Mouse (Mus musculus) thymus, adult 18-20 months (tissue): ENCODE results near the gene 4930507D05Rik.
"Not testable (repeated sequence)": the region's sequence is repeated elsewhere in the genome, so short reads cannot be mapped to it uniquely, and the experiment has no call there.

Source experiments
- DNase-seq, 2 experiments: peaks; one replicate each; pipeline ENCODE4 v3.0.0; 2022; ENCODE audit warnings: mixed read lengths in 2 of 2

4930507D05Rik gene

DNA sequence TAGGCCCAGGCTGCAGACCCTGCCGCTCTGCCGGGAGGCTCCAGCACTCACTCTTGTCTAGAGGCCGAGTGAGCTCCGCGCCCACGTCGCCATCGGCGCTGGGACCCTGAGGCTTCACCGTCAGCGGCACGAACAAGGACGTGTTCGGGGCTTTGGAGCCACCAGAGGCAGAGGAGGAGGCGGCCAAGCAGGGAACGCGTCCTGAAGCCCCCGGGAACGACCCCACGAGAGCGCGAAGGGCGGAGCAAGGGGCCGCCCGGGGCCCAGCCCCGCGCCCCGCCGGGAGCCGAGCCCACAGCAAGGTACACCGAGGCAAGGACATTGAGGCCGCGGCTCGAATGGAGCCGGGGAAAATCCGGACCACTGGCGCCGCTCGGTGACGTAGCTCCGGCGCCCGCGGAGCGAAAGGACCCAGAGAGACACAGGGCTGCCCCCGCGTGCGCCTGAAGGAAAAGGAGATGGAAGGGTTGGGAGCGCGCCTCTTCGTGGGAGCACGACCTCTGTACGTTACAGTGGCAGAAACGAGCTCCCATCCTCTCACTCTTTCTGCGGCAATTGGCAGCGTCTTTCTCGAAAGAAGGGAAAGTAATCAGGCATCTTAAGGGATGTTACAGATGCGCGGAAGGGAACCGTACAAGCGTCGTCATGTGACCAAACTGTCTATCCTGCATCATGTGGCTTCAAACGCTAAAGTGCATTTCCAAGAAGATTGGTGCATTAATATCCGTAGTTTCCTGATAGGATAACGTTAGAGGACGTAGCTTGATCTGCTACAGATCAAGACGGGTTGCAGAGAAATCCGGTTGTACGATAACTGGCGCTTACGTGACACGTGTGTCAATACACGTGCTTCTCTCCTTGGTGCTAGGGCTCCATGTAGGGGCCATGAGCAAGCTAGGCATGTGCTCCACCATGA, at the start of gene 4930507D05Rik, which contains the start of gene Supv3l1:
Gene 4930507D05Rik, plus strand, starts transcription at position 126 of the 916 bp plus-strand sequence.
Gene Supv3l1, minus strand, starts transcription at position 375 of the 916 bp plus-strand sequence.
- DNase-seq, result peak; percentile 63 to 77

DNA sequence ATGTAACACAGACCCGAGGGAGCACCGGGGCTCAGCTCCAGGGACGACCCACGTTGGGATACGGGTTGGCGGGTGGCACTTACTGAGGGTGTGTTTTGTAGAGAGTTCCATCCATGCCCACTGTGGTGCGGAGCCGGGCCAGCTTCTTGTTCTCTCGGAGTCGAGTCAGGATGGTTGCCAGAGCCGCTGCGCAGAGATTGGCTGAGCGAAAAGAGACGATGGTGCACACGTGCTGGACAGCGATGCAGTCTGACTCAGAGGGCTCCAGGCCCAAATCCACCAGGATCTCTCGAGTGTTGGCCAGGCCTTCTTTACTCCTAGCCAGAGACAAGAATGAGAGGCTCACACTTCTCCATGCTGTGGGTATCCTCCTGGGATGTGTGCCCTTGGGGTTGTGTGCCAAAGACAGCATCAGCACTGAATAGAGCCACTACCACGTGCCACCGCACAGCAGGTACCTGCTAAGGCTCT, 47.6 kb upstream of the 4930507D05Rik start:
- no peak for DNase-seq

DNA sequence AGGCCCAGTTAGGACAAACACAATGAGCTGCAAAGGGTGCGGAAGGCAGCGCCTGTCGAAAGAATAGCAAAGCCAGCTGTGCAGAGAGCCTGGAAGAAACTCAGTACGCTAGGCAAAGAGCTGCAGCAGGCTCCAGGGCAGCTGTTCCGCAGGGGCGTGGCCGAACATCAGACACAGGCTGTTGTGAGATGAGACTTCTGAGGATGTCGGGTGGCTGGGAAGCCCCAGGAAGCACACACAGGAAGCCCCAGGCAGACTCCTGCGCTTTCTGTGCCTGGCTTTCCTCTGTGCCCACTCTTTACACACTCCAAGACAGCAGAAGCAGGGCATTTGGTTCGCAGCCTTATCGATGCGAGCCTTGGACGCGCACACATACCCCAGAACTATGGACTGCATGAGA, 44.4 kb upstream of the 4930507D05Rik start:
- peak; percentile 45 to 54 for DNase-seq

DNA sequence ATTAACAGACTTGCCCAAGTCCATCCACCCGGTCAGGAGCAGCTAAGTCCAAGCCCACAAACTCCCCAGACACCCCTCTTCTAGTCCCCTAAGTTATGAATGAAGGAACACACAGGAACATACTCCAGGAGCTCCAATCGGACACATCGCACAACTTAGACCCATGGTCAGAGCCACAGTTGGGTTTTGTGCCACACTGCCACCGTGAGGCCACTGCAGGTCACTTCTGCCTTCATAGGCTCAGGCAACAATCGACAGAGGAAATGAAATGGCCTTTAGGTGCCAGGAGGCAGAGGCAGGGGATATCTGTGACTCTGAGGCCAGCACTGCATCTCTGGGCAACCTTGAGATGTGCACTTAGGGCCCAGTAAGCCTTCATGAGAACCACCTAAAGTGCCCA, 38.3 kb upstream of the 4930507D05Rik start:
- peak; percentile 17 to 25 for DNase-seq

DNA sequence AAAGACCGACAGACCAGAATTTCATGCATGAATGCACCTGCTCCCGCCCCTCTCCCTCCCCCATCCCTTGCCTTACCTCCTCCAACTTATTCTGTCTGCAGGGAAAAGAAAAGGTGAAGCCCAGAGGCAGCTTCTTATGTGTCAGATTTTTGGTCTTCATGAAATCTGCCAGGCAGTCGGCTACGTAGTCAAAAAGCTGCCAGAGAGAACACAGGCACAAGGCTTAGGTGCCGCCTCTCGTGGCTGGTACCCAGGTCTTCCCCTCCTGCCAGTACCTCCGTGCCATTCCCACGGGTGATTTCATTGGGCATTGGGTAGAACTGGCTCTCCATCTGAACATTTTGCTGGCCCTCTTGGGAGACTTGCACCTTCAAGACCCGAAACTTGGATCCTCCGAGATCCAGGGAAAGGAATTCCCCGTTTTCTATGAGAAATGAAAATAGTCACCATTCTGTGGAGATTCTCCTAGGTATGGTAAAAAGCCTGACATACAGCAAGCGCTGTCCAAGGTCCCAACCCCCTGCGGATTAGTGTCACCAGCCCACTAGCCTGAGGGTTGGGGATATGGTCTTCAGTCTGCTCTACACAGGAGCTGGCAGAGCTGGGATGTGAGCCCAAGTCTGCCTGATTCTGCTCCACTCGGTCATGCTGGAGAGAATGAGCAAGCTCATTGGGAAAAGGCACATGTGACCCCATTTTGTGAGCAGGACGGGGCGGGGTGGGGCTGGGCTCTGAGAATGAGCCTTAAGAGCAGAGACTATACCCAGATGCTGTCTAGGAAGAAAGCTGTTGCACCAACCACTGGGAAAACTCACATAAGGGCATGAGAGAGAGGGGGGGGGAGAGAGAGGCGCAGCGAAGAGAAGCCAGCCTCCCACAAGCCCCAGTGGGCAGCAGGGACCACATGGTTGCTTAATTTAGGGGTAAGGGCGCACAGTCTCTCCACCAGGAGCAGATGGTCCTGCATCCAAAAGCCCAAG, 37.6 kb upstream of the 4930507D05Rik start:
- DNase-seq, result no peak

DNA sequence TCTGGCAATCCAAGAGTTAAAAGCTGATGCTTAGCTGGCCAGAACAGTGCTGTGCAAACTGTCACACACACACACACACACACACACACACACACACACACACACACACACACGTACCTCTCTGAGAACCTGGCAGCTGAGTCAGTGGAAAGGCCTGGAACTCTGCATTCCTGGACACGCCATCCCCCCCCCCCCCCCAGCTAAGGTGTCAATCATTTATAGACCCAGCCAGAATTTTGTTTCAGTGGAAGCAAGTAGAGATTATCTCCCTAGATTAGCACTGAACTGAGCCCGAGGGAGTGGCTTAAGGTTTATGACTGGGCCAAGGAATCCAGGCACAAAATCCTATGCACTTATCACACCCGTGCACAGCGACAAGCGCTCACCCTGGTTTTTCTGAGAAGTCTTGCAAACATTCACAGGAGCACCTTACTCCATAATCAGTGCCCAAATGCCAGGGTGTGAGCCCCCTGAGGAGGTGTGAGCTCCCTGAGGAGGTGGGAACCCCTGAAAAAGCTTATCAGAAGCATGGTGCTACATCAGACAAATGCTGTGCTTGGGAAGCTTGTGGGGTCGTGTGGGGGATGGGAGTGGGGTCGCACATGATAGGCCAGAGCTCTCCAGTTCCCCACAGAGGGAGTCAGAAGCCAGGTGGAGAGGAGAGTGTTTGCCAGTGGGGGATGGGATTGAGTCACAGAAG, 36.2 kb upstream of the 4930507D05Rik start:
- DNase-seq, result no peak

DNA sequence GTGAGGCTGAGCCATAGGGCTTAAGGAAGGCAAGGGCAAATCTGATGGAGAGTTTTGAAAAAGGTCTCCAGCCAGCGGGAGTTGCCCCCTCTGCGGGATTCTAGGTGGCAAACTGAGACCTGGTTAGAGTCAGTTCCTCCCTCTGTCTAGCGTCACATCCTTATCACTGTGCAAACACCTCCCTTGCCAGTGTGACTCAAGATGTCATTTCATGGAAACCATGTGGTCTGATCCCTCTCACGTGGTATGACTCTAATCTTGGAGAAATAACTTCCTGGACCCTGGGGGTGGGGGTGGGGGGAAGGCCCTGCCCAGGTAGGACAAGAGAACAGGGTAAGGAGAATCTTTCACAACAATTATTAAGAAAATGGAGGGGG, 35.7 kb upstream of the 4930507D05Rik start:
- no peak for DNase-seq

DNA sequence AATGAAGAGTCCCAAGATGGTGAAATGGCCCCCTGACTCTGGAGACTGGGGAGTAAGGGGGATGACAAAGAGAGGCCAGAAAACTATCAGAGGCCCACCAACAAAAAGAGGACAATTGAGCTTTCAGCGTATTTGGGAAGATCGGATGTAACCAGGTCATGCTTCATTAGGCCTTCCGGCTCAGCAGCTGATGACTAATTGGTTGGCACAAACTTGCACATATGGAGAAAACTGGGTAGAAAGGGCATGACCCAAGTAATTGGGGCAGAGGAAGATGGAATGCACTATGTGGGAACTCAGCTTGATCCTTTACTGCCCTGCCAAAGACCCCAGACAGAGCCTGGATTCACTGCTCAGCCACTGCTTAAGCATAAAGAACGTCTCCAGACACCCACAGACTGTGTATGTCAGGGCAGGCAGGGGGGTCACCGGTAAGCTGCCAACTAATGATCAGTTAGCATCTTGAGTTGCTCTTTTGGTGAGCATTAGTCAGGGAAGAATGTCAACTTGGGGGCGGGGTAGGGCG, 30.4 kb upstream of the 4930507D05Rik start:
- DNase-seq, result no peak

DNA sequence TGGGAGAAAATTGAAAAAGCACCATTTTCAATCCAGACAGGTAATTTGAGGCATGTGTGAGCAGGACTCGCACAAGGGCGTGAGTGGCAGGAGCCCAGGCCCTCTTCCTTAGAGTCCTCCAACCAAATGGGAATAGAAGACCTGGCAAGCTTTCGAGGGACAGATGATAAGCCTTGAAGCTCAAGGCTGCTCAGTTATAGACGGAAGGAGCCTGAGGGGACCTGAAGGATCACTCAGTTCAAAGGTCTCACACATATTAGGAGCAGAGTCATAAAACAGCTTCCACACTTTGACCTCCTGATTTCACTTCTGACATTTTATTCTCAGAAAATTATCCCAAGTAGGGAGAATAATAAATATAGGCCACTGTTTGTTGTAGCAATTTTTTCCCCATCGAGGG, 29.9 kb upstream of the 4930507D05Rik start:
- no peak for DNase-seq

DNA sequence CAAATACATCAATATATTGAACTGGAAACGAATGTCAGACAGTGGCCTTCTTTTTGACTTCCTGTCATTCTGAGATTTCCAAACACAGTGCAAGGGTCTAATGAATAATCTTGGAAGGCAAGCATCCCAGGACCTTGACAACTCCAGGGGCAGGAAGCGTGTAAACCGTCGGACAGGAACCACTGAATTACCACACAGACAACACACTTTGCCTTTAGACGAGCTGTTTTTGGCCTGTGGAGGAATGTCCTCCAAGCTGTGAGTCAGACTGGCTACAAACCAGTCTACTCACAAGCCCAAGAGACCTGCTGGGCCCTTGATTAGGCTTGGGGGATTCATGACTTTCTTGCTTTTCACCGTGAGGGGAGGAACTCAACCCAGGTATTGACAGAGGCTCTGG, 28.9 kb upstream of the 4930507D05Rik start:
- DNase-seq, result no peak

DNA sequence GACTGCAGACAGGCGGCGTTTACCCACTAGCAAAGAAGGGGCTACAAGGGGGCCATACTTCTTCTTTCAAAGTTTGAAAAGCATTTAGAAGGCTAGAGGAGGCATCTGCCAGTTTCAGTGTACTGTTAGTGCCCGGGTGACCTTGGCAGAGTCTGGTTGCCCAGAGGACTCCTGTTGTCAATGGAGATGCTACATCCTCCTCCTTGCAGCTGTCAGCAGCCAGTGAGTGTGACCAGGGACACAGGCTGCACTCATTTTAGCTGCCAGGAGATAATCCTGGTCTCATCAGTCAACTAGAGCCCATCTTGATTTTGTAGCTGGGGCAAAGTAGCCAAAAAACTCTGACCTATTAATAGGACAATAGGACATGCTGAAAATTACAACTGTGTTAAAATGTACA, 28.2 kb upstream of the 4930507D05Rik start:
- DNase-seq, result no peak

DNA sequence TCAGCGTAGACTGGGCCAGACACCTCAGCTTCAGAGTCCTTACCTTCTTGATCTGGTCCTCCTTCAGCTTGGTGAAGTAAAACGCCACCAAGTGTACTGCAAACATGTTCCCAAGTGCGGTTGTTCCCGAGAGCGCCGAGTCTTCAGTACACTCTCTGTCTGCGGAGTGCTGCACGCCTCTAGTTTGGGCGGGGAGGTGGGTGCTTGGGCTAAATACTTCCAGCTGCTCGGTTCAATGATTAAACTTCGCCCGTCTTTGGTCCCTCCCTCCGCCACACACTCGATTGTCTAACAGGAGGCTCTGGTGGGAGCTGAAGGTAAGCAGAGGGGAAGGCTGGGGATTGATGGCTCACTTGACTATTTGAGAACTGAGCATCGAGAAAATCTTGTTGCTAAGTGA, 27.0 kb upstream of the 4930507D05Rik start, which contains the start of gene Hkdc1:
Gene Hkdc1, minus strand, starts transcription at position 237 of the 400 bp plus-strand sequence.
- no peak for DNase-seq

DNA sequence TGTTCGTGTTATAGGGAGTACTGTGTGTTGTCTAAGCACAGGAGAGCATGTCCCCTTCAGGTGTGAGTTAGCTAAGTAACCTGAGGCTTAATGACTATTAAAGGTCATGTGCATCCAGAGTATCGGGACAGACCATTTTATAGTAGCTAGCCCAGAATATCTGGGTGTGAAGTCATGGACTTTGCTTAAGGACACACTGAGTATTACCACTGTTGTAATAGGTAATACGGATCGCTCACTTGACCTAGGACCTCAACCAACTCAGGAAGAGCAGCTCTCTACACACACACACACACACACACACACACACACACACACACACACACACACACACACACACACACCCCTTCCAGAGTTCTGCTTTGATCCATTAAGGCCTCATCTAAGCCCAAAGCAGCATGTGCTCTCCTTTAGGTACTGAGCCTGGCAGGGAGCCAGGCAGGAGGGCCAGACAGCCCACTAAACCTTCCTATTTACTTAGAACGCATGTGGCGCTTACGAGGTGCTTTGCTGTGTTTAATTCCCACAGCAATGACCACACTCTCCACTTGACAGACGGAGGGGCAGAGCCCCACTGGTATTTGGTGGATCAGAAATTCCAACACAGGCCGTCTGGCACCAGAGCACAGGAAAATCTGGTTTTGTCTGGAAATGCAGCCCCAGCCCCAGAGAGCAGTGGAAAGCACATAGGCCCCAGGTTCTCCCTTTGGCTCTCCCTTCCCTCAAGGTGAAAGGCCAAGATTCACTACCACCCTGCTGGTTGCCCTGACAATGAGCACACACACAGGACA, 24.0 kb upstream of the 4930507D05Rik start:
- no peak for DNase-seq

DNA sequence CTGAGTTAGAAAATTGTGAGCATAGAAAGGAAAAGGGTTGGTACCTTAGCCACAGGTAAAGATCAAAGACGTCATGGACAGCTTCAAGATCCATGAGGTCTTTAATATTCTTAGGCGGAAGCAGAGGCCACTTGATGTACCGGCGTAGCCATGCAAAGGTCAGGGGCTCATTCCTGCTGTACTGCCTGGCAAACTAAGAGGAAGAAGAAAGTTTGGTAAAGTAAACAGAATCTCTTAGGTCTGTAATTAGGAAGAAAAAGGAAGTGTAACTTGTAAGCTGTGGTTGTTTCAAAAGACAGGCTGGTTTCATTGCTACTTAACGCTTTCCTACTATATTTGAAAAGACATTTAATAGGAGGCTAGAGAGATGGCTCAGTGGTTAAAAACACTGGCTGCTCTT, 18.9 kb upstream of the 4930507D05Rik start:
- DNase-seq, result no peak

DNA sequence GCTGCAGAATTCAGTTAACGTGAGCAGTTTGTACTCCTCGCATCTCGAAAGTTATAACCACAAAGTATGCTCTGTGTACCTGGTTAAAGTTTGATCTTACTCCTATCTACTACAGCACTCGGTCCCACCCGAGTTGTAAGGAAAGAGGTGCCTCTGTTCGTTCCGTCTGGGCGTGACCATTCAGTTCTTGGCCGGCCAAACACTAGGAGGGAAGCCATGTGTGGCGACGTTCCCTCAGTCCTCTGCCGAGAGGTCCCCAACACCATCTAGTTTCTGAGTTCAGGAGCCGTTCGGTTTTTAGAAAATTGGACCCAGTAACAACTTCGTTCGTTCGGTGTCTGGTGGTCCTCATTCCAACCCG, 971 bp downstream of the 4930507D05Rik start:
- DNase-seq, result no peak

DNA sequence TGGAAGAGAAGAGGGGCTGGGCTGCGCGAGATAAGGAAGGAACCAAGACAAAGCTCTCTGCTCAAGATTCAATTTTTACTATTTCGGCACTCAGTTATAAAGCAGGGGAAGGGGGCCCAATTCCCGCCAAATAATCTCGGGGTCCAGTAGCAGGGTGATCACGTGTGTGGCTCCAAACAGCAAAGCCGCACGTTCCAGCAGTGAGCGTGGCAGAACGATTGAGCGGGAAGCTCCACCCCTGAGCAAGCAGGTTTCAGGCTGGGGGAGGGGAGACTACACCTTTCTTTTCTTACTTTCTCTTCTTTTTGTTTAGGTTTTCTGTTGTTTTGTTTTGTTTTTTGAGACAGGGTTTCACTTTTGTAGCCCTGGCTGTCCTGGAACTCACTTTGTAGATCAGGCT, 2.7 kb downstream of the 4930507D05Rik start:
- not testable (repeated sequence) for DNase-seq

DNA sequence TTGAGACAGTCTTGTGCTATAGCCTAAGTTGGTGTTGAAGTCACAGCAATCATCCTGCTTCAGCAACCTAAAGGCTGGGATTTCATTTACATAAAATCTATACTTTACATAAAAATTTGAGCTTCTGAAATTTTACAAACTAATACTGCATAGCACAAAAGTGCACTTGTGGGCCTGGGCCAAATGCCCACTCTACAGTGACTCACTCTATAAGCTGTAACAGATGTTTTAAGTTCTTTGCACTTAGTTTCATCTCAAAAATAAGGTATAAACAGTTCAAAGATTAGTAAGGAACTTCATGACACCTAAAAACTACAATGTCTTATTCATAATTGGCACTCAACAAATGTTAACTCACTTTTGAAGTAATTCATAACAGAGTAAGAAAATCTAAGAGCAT, 12.0 kb downstream of the 4930507D05Rik start:
- no peak for DNase-seq

DNA sequence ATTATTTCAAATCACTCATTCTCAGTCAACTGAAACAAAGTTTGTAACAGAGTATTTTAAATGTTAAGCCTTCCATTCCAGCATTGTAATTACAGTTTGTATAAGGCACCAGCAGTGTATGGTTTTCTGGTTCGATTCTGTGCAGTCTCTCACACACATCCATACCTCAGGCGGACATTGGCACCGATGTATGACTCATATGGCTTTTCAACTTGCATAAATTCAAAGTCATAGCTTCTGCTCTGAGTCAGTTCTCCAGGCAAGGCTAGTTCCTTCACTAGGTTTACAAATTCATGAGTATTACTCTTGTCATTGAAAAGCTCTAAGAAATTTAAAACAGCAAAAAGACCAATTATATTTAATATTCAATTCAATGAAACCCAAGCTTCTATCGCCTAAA, 20.4 kb downstream of the 4930507D05Rik start:
- no peak for DNase-seq

DNA sequence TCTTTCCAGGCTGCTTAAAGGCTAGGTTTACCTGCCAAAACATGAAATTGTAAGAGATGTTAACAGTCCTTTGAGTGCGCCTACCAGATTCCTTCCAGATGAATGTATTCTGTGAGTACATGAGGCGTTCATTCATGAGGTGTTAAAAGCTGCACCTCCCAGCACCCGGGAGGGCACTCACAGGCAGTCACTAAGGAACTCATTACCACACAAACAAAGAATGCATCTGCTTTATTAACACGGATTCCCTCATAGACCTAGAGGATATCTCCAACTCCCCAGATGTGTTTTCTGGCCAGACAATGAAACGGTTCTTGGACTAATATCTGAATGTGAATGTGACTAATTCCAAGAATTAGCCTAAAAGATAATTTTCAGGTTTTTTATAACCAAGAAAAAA, 21.8 kb downstream of the 4930507D05Rik start:
- no peak for DNase-seq

DNA sequence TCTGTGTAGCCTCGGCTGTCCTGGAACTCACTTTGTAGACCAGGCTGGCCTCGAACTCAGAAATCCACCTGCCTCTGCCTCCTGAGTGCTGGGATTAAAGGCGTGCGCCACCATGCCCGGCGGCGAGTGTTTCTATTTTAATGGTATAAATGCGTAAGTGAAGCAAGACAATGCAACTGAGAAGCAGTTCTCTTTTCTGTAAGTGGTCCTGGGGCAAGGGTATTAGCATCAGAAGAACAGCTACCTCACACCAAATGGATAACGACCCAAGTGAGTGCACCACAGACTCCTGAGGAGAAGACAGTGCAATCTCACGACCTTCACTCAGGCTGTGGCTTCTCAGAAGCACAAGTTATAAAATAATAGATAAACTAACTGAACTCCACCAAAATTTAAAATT, 25.7 kb downstream of the 4930507D05Rik start:
- DNase-seq, result no peak

DNA sequence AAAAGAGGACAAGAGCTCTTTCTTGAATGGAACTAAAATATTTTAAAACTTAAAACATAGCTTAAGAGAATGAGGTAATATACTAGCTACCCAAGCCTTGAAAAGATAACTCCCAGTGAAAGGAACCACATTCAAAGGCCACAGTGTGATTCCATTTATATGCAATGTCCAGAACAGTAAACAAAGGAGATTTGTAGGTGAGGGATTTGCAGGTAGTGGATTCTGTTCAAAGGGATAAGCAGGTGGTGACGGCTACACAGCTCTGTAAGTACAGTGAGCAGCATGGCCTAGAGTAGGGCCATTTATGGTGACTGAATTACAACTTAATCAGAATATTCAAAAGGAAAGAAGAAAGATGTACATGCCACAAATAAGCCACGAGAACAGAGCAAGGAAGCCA, 27.7 kb downstream of the 4930507D05Rik start:
- DNase-seq, result no peak
